Mouse (Mus musculus) c-Kit-negative CD71-positive TER-119-positive erythroid progenitor cells, embryonic 14.5 days (primary cell): ENCODE data around the gene Utp4.

ENCODE experiments used
- DNase-seq: peaks from one replicate; pipeline ENCODE4 v3.0.0-alpha.2; 2013; ENCODE audit warnings: low read depth, low spot score

Gene Utp4

GRCm38 (mm10) chr8:106937081-106937800, 43.8 kb downstream of the Utp4 start:
- no peak for DNase-seq

DNA sequence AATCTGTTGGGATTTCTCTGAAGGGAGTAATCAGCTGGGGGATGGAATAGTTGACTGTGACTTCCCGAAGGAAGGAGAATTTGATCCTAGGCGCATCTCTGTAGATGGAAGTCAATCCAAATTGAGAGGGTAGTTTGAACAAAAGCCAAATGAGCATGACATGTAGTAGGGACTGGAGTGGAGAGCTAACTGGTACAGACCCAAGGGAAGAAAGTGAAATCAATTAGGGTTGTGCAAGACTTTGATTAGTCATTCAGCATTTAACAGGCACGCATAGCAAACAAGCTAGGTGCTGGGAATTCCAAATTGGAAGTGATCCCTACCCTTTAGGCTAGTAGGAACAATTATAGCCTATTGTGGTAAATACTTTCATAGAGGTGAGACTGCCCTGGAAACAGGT, 48.4 kb downstream of the Utp4 start:
- no peak for DNase-seq

DNA sequence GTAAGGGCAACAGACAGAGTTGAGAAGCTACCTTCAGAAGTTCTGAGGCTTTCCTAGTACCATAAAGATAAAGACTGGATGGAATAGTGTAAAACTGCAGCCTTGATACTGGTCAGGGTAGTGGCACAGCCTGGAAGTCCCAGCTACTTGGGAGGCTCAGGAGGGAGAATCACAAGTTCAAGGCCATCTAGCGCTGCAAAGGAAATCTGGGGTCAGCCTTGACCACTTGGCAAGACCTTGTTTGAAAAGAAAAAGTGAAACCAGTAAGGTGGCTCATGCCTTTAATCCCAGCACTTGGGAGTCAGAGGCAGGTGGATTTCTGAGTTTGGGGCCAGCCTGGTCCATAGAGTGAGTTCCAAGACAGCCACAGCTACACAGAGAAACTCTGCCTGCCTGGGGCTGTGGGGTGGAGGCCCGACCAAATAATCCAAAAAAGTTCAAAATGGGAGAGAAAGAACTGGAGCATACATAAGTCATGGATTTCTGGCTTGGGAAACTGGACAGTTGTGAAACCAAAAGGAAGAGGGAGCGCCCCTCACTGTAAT, 50.5 kb downstream of the Utp4 start:
- DNase-seq: no peak

DNA sequence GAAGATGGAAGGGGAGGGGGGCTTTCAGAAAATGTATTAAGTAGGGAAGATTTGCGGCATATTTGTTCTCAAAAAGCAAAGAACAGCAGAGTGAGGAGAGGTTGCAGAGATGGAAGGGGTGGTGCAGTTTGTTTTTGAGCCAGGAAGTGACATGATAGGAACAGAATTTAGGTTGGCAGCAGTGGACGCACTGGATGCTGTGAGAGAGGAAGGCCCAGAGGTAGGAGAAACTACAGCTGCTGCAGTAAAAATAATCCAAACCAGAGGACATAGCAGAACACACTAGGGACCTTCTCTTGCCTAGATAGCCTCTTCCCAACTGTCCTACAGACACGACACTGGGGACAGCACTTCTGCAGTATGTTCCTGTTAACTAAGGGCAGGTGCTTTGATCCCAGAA, 51.3 kb downstream of the Utp4 start:
- DNase-seq: no peak

GRCm38 (mm10) chr8:106948678-106949243, 55.3 kb downstream of the Utp4 start:
- DNase-seq: no peak

DNA sequence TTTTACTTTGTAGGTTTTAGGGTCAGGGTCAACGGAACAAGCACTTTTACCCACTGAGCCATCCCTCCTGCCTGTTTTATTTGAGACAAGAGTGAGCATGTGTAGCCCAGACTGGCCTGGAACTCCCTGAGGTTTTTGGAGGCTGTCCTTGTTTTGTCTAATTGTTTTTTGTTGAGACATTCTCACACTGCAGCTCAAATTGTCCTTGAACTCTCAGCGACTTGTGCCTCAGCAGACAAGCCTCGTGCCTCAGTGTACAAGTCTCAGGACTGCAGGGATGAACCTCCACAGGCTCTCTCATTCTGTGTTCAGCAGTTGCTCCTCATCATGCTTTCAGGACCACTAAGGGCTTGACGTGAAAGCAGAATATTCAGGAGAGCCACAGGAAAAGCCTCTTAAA, 58.3 kb downstream of the Utp4 start:
- no peak for DNase-seq

DNA sequence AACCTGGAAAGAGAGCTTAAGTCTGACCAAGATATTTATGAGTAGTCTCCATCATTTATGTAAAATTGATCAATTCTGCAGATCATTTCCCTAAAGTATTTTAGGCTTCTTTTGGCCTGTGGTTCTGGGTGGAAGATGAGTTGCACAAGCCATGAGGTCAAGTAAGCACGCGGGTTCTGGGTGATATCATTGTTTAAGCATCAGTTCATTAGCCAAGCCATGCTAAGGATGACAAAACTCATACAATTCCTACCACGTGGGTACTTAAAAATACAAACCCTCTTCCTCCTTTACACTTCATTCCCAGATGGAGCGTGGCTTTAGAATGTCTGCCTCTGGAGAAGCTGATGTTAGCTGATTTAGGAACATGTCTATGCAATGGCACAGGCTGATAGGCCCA, 60.1 kb downstream of the Utp4 start:
- DNase-seq: no peak

- no peak for DNase-seq
Observed at GRCm38 (mm10) chr8:106957086-106957485, 63.6 kb downstream of the Utp4 start.

- DNase-seq: no peak
Observed at GRCm38 (mm10) chr8:106958212-106958611, 64.8 kb downstream of the Utp4 start.

GRCm38 (mm10) chr8:106959626-106960025, 66.2 kb downstream of the Utp4 start:
- DNase-seq: no peak

GRCm38 (mm10) chr8:106962322-106962721, 68.9 kb downstream of the Utp4 start:
- no peak for DNase-seq

GRCm38 (mm10) chr8:106963365-106963764, 69.9 kb downstream of the Utp4 start:
- DNase-seq: no peak

DNA sequence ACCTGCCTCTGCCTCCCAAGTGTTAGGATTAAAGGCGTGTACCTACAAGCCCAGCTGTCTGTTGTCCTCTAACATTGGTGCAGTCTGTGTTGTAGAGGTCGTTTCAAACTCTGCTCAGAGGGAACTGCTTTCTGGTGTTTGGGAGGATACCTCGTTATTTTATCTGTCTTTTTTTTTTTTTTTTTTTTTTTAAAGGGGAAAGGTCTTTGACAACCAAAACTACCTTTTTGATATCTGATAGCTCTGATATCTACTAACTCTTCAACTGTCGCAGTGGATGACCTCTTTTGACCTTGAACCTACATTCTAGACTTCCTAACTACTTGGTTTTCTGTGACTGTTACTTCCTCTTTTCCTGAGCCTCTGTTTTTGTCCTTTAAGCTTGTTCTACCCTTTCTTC, 71.1 kb downstream of the Utp4 start:
- no peak for DNase-seq

DNA sequence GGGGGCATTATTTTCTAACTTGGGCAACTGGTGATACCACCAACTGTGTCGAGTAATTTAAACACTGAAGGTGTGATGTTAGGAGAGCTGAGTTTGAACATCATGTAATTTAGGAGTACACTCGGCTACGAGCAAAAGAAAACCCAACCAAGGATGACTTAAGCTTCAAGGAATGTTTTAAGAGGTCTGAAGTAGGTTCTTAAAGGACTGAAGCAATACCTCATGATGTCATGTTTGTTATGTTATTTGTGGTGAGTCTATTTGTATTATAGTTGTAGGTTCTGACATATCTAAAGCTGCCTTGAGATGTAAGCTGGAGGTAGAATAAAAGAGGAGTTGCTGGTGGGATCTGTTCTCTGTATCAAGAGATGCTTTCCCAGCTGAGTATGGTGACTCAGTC, 76.5 kb downstream of the Utp4 start:
- no peak for DNase-seq

DNA sequence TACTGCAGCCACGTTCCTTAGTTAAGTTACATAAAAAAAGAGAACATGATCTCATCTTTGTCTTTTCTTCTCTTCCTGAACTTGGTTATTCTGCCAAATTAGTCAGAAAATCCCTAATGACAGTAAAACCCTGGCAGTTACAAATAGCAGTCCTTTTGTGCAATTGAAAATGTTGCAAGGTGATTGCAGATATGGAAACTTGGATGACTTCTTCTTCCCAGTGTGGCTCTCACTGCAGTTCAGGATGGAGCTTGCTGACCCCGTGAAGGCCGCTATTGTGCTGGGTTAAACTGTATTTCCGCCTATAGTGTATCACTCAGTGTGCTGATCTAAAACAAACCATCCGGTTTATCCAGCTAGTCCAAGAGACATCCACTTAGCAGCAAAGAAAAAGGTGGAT, 78.5 kb downstream of the Utp4 start:
- DNase-seq: no peak
